Mouse (Mus musculus) limb, embryonic 11.5 days (tissue): ENCODE measurements at regions not wholly inside any gene's neighbourhood (a gene's known extent, or its start where the extent isn't known, plus 50 kb on each side); places are given as distances from the start of the nearest gene placed in this dataset.

ENCODE experiments used
- ATAC-seq: fragments of 200-750 bp; cut with Nextera tagmentation; 2 replicates; pipeline ENCODE4 v1.8.0; 2017; ENCODE audit warnings: low read depth; ENCODE audit not compliant: insufficient number of reproducible peaks, low FRiP score, low TSS enrichment
- DNase-seq: peaks from one replicate; pipeline ENCODE4 v3.0.0-alpha.2; 2015; ENCODE audit warnings: low spot score
- H3K27ac ChIP-seq: fragments of 300-500 bp; sonication (generic); replicated peaks from 2 replicates; pipeline ENCODE4 v1.5.1; 2014; ENCODE audit warnings: low read depth, mild to moderate bottlenecking, low read length
- H3K27me3 ChIP-seq: fragments of 300-500 bp; sonication (generic); 2 replicates; pipeline ENCODE4 v1.6.1; 2014; ENCODE audit warnings: mild to moderate bottlenecking, low read length, mixed read lengths; ENCODE audit not compliant: control insufficient read depth, insufficient read depth
- H3K36me3 ChIP-seq: fragments of 300-500 bp; sonication (generic); 2 replicates; pipeline ENCODE4 v1.6.1; 2014; ENCODE audit warnings: mild to moderate bottlenecking, low read length, moderate library complexity, mixed read lengths; ENCODE audit not compliant: control insufficient read depth, insufficient read depth
- H3K4me1 ChIP-seq: fragments of 300-500 bp; sonication (generic); 2 replicates; pipeline ENCODE4 v1.6.1; 2014; ENCODE audit warnings: low read length, mixed read lengths; ENCODE audit not compliant: control insufficient read depth, insufficient read depth
- H3K4me2 ChIP-seq: fragments of 300-500 bp; sonication (generic); 2 replicates; pipeline ENCODE4 v1.6.1; 2014; ENCODE audit warnings: low read depth, mild to moderate bottlenecking, moderate library complexity; ENCODE audit not compliant: severe bottlenecking
- H3K4me3 ChIP-seq: fragments of 300-500 bp; sonication (generic); 2 replicates; pipeline ENCODE4 v1.5.1; 2014; ENCODE audit warnings: low read depth, low read length
- H3K9ac ChIP-seq: fragments of 300-500 bp; sonication (generic); 2 replicates; pipeline ENCODE4 v1.6.1; 2014; ENCODE audit warnings: mild to moderate bottlenecking, low read length
- H3K9me3 ChIP-seq: fragments of 300-500 bp; sonication (generic); 2 replicates; pipeline ENCODE4 v1.6.1; 2016; ENCODE audit warnings: low read length; ENCODE audit not compliant: control insufficient read depth
- WGBS: fragments of 180-500 bp; shearing (Covaris S2); extraction: QIAGEN DNeasy Blood & Tissue Kit; methylation state at CpG from one replicate; pipeline ENCODE4 v1.1.7; 2014; 5-methylcytosine and 5-hydroxymethylcytosine counted together

GRCm38 (mm10) chr2:50706652-50707051, 410.1 kb upstream of the Mmadhc start:
- H3K27me3 ChIP-seq: no peaks in the 10 kb centered on the region
- WGBS: 41% methylated on average over 3 of the region's 3 CpGs
- no peak overlapping the region for H3K9ac ChIP-seq
- no peaks in the 10 kb centered on the region for H3K36me3 ChIP-seq
- ATAC-seq (no peak), DNase-seq (no peak)
- peaks cover 3% of the 10 kb centered on the region; the same call in 1 of the 2 replicates for H3K4me1 ChIP-seq
- no peak overlapping the region for H3K4me2 ChIP-seq
- H3K27ac ChIP-seq: no peak overlapping the region
- no peaks in the 10 kb centered on the region for H3K9me3 ChIP-seq
- H3K4me3 ChIP-seq: no peak overlapping the region

GRCm38 (mm10) chr2:50704297-50704696, 407.7 kb upstream of the Mmadhc start:
- Histone ChIP-seq H3K36me3 (no peaks in the 10 kb centered on the region), H3K9me3 (no peaks in the 10 kb centered on the region), H3K27ac (no peak overlapping the region), H3K4me3 (no peak overlapping the region), H3K4me2 (no peak overlapping the region), H3K4me1 (peaks cover 3% of the 10 kb centered on the region; the same call in 1 of the 2 replicates), H3K27me3 (no peaks in the 10 kb centered on the region), H3K9ac (no peak overlapping the region)
- no peak for DNase-seq
- WGBS: 37% methylated on average over 3 of the region's 3 CpGs
- ATAC-seq: no peak

- no peak overlapping the region for H3K27ac ChIP-seq
- H3K4me2 ChIP-seq: no peak overlapping the region
- peaks cover 3% of the 10 kb centered on the region; the same call in 1 of the 2 replicates for H3K4me1 ChIP-seq
- H3K36me3 ChIP-seq: no peaks in the 10 kb centered on the region
- H3K9me3 ChIP-seq: no peaks in the 10 kb centered on the region
- 83% methylated on average over 15 of the region's 15 CpGs for WGBS
- ATAC-seq: no peak
- no peak for DNase-seq
- H3K27me3 ChIP-seq: no peaks in the 10 kb centered on the region
- H3K9ac ChIP-seq: no peak overlapping the region
- H3K4me3 ChIP-seq: no peak overlapping the region
Observed at GRCm38 (mm10) chr2:50702584-50703450, 406.2 kb upstream of the Mmadhc start.

- DNase-seq (no peak), ATAC-seq (no peak)
- H3K36me3 ChIP-seq: no peaks in the 10 kb centered on the region
- WGBS: 69% methylated on average over 6 of the region's 6 CpGs
- no peak overlapping the region for H3K9ac ChIP-seq
- H3K4me1 ChIP-seq: peaks cover 3% of the 10 kb centered on the region; the same call in 1 of the 2 replicates
- no peak overlapping the region for H3K4me2 ChIP-seq
- no peak overlapping the region for H3K4me3 ChIP-seq
- H3K9me3 ChIP-seq: no peaks in the 10 kb centered on the region
- H3K27me3 ChIP-seq: no peaks in the 10 kb centered on the region
- no peak overlapping the region for H3K27ac ChIP-seq
Observed at GRCm38 (mm10) chr2:50698841-50699240, 402.2 kb upstream of the Mmadhc start.

GRCm38 (mm10) chr2:50696575-50696974, 400.0 kb upstream of the Mmadhc start:
- H3K4me2 ChIP-seq: no peak overlapping the region
- no peak for DNase-seq
- no peaks in the 10 kb centered on the region for H3K27me3 ChIP-seq
- no peak overlapping the region for H3K9ac ChIP-seq
- H3K4me1 ChIP-seq: no peaks in the 10 kb centered on the region; the same call in 1 of the 2 replicates
- no peak overlapping the region for H3K4me3 ChIP-seq
- ATAC-seq: no peak
- no peak overlapping the region for H3K27ac ChIP-seq
- no peaks in the 10 kb centered on the region for H3K36me3 ChIP-seq
- H3K9me3 ChIP-seq: no peaks in the 10 kb centered on the region

- no peak for DNase-seq
- Histone ChIP-seq H3K4me2 (no peak overlapping the region), H3K4me1 (no peaks in the 10 kb centered on the region), H3K27me3 (no peaks in the 10 kb centered on the region), H3K9me3 (no peaks in the 10 kb centered on the region), H3K36me3 (no peaks in the 10 kb centered on the region), H3K4me3 (no peak overlapping the region), H3K9ac (no peak overlapping the region), H3K27ac (no peak overlapping the region)
- 88% methylated on average over 2 of the region's 2 CpGs for WGBS
- no peak for ATAC-seq
Observed at GRCm38 (mm10) chr2:50694849-50695248, 398.2 kb upstream of the Mmadhc start.

- Histone ChIP-seq H3K4me2 (no peak overlapping the region), H3K4me1 (no peaks in the 10 kb centered on the region), H3K27me3 (no peaks in the 10 kb centered on the region), H3K36me3 (no peaks in the 10 kb centered on the region), H3K4me3 (no peak overlapping the region), H3K9me3 (no peaks in the 10 kb centered on the region), H3K27ac (no peak overlapping the region), H3K9ac (no peak overlapping the region)
- 83% methylated on average over 7 of the region's 7 CpGs for WGBS
- DNase-seq (no peak), ATAC-seq (no peak)
Observed at GRCm38 (mm10) chr2:50693784-50694350, 397.3 kb upstream of the Mmadhc start.

- no peak for ATAC-seq
- H3K4me3 ChIP-seq: no peak overlapping the region
- WGBS: 90% methylated on average over 11 of the region's 11 CpGs
Observed at GRCm38 (mm10) chr2:50690120-50691103, 393.8 kb upstream of the Mmadhc start.

More at GRCm38 (mm10) chr2:50690120-50691103, 393.8 kb upstream of the Mmadhc start:
- no peaks in the 10 kb centered on the region for H3K9me3 ChIP-seq
- DNase-seq: no peak
- no peaks in the 10 kb centered on the region for H3K4me1 ChIP-seq
- no peak overlapping the region for H3K9ac ChIP-seq
- no peak overlapping the region for H3K4me2 ChIP-seq
- H3K27ac ChIP-seq: no peak overlapping the region
- no peaks in the 10 kb centered on the region for H3K27me3 ChIP-seq
- no peaks in the 10 kb centered on the region for H3K36me3 ChIP-seq
